Mouse (Mus musculus): Measurements from ENCODE around the gene Igfals. TPM values are rescaled to one million over a fixed set of nuclear protein-coding genes. Genes with fewer than 3 reads are reported as not detected.

Gene Igfals
- polyA plus RNA-seq, 1 experiment: not detected

GRCm38 (mm10) chr17:24891321-24891720 is 25.5 kb downstream of the Igfals start:
- Histone ChIP-seq H3K27ac (ENCODE audit: insufficient read depth, low read depth, low read length) (no peak overlapping the region), H3K4me3 (ENCODE audit: insufficient read depth, low read length) (no peak overlapping the region), H3K4me1 (ENCODE audit: control insufficient read depth, insufficient read depth, low read length) (peaks cover 6% of the 10 kb centered on the region; the same call in 1 of the 2 replicates)
- TF ChIP-seq CTCF (IDR thresholded peaks at IDR 0.05; ENCODE audit: low read depth, low read length): no peak
- TF ChIP-seq POLR2A (IDR thresholded peaks at IDR 0.05; ENCODE audit: borderline replicate concordance, low read depth, low read length): no peak

DNA sequence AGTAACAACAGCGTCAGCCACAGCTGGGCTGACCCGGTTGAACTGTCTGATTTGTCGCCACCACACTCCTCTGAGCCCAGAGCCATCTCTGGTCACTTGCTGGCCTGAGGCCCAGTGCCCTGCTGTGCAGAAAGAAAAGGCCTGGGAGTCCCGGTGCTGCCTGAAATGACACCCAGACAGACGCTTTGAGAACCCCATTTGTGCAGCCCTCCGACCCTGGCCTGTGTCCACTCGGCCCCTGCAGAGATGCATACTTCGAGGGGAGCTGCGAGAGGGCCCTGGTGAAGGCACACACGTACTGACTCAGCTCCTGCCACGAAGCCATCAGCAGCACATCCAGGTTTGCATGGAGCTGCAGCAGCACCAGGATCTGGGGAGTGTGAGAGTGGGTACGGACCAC is 27.0 kb downstream of the Igfals start:
- TF ChIP-seq POLR2A (IDR thresholded peaks at IDR 0.05; ENCODE audit: borderline replicate concordance, low read depth, low read length) (no peak), CTCF (IDR thresholded peaks at IDR 0.05; ENCODE audit: low read depth, low read length) (no peak)
- no peak overlapping the region for H3K4me3 ChIP-seq (ENCODE audit: insufficient read depth, low read length)
- H3K4me1 ChIP-seq (ENCODE audit: control insufficient read depth, insufficient read depth, low read length): peaks cover 7% of the 10 kb centered on the region; the same call in 1 of the 2 replicates
- no peak overlapping the region for H3K27ac ChIP-seq (ENCODE audit: insufficient read depth, low read depth, low read length)

DNA sequence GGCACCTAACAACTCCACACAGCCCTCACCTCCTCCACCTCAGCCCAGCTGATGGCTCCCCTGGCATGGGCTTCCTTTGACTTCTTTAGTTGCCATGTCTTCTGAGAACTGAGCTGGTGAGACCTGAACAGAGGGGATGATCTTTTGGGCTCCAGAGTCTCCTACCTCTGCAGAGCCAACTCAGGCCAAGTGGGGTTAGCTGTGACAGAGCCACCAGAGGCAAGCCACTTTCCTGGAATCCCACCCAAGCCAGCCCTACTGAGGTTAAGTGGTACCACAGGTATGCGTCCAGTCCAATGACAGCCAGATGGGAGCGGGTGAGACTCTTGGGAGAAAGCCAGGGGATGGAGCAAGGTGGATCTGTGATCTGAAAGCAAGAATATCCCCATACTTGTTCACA is 27.5 kb downstream of the Igfals start:
- Histone ChIP-seq H3K4me3 (ENCODE audit: insufficient read depth, low read length) (no peak overlapping the region), H3K4me1 (ENCODE audit: control insufficient read depth, insufficient read depth, low read length) (0 out of 2 replicates have a peak, but pooled peaks cover 4% of the 10 kb centered on the region), H3K27ac (ENCODE audit: insufficient read depth, low read depth, low read length) (no peak overlapping the region)
- TF ChIP-seq POLR2A (IDR thresholded peaks at IDR 0.05; ENCODE audit: borderline replicate concordance, low read depth, low read length) (no peak), CTCF (IDR thresholded peaks at IDR 0.05; ENCODE audit: low read depth, low read length) (no peak)

DNA sequence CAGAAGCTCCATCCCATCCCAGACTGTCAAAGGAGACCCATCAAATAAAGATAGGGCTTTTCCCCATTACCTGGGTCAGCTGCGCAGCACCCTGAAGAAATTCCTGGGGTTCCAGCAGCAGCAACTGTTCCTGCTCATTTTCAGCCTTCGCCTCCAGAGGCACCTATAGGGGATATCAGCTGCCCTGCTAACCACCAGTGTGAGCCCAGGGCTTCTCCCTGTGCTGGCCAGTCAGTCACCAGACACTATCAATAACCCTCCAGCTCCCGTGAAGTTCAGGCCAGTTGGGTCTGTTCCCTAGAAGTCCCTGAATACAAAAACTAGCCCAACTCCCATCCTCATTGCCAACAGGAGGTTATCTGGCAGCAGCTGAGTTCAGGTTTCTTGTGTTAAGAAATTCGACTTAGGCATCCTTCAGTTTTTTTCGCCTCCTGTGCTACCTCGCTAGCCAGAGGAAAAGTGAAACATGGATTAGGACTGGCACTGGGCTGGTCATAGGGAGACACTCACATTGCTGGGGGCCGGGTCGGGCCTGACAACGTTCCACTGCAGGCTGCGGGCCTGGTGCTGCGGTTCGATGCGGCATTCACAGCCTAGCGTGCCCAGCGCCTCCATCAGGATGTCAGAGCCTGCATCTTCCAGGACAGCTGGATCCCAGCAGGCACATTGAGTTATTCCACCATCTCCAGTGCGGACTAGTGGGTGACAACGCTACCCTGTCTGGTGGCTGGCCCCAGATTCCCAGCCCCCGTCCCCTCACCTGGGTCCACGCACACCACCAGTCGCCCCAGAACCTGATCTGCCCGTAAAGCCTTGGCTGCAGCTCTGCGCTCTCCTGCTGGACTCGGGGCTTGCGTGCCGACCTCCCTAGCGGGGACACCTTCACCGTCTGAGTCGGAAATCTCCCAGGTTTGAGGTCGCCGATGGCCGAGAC is 28.5 kb downstream of the Igfals start:
- Histone ChIP-seq H3K4me3 (ENCODE audit: insufficient read depth, low read length) (peak overlapping the region; percentile 100), H3K27ac (ENCODE audit: insufficient read depth, low read depth, low read length) (no peak overlapping the region), H3K4me1 (ENCODE audit: control insufficient read depth, insufficient read depth, low read length) (0 out of 2 replicates have a peak, but pooled peaks cover 4% of the 10 kb centered on the region)
- no peak for TF ChIP-seq POLR2A (IDR thresholded peaks at IDR 0.05; ENCODE audit: borderline replicate concordance, low read depth, low read length)
- TF ChIP-seq CTCF (IDR thresholded peaks at IDR 0.05; ENCODE audit: low read depth, low read length): no peak

GRCm38 (mm10) chr17:24894995-24895547 is 29.3 kb downstream of the Igfals start, which contains the start of the genes Eme2 and Mrps34:
Eme2 (minus strand) TSS chr17:24895087.
Mrps34 (plus strand) TSS chr17:24895116.
- Histone ChIP-seq H3K27ac (ENCODE audit: insufficient read depth, low read depth, low read length) (peak within 1 kb of the TSS; percentile 59), H3K4me1 (ENCODE audit: control insufficient read depth, insufficient read depth, low read length) (0 out of 2 replicates have a peak, but pooled peaks cover 4% of the 10 kb centered on the region)
- peak; percentile 56; the same call in 1 of the 2 replicates for TF ChIP-seq POLR2A (IDR thresholded peaks at IDR 0.05; ENCODE audit: borderline replicate concordance, low read depth, low read length)
- no peak for TF ChIP-seq CTCF (IDR thresholded peaks at IDR 0.05; ENCODE audit: low read depth, low read length)

DNA sequence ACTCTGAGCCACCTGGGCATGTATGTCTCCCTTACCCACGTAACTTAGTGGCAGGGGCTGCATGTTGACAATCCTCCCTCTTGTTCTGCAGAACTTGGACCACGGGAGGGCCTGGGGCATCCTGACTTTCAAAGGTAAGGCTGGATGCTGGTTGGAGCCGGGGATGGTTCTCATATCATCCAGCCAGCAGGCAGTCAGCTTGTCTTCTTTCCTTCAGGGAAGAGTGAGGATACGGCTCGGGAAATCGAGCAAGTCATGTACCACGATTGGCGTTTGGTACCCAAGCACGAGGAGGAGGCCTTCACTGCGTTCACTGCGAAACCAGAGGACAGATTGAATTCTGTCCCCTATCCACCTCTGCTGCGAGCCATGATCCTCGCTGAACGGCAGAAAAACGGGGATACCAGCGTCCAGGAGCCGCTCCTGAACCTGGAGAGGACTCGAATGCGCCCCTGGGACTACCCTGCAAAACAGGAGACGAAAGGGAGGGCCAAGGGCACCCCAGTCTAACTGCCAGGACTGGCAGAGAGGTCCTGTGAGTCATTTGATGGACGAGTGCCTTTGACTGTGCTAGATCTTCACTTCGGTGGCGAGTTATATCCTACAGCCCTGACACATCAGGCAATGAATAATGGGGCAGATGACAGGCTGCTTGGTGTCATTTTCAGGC is 29.9 kb downstream of the Igfals start:
- TF ChIP-seq POLR2A (IDR thresholded peaks at IDR 0.05; ENCODE audit: borderline replicate concordance, low read depth, low read length): no peak
- no peak for TF ChIP-seq CTCF (IDR thresholded peaks at IDR 0.05; ENCODE audit: low read depth, low read length)
- peak overlapping the region; percentile 100 for H3K4me3 ChIP-seq (ENCODE audit: insufficient read depth, low read length)
- 0 out of 2 replicates have a peak, but pooled peaks cover 4% of the 10 kb centered on the region for H3K4me1 ChIP-seq (ENCODE audit: control insufficient read depth, insufficient read depth, low read length)
- peak overlapping the region; percentile 59 for H3K27ac ChIP-seq (ENCODE audit: insufficient read depth, low read depth, low read length)

More at GRCm38 (mm10) chr17:24894995-24895547, 29.3 kb downstream of the Igfals start, which contains the start of the genes Eme2 and Mrps34:
- H3K4me3 ChIP-seq (ENCODE audit: insufficient read depth, low read length): peak within 1 kb of the TSS; percentile 100

DNA sequence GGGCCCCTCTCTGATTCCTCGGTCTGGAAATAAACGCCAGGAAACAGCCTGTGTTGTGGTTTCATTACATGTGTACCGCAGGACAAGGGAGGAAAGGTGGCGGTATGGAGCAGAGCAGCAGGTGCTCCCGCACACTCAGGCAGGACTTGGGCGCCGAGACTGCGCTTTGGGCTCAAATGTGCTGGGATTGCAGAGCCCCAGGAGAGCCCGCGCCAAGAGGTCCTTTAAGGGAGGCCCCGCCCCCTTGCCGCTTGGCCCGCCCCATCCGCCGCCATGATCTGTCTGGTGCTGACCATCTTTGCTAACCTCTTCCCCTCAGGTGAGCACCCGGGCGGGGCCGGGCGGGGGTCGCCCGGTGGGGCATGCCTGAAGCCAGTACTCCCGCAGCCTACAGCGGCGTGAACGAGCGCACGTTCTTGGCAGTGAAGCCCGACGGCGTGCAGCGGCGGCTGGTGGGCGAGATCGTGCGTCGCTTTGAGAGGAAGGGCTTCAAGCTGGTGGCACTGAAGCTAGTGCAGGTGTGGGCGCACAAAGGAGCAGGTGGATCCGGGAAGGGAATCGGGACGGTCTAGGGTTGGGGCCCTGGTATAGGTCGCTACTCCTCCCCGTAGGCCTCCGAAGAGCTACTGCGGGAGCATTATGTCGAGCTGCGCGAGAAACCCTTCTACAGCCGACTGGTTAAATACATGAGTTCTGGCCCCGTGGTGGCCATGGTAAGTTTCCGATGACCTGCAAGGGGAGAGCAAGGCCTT is 30.6 kb downstream of the Igfals start, which contains the start of gene Nme3:
Gene Nme3, plus strand, starts transcription at position 260 of the 752 bp plus-strand sequence.
- Histone ChIP-seq H3K4me3 (ENCODE audit: insufficient read depth, low read length) (peak within 1 kb of the TSS; percentile 100), H3K4me1 (ENCODE audit: control insufficient read depth, insufficient read depth, low read length) (0 out of 2 replicates have a peak, but pooled peaks cover 4% of the 10 kb centered on the region), H3K27ac (ENCODE audit: insufficient read depth, low read depth, low read length) (peak within 1 kb of the TSS; percentile 59)
- TF ChIP-seq POLR2A (IDR thresholded peaks at IDR 0.05; ENCODE audit: borderline replicate concordance, low read depth, low read length) (no peak), CTCF (IDR thresholded peaks at IDR 0.05; ENCODE audit: low read depth, low read length) (no peak)

DNA sequence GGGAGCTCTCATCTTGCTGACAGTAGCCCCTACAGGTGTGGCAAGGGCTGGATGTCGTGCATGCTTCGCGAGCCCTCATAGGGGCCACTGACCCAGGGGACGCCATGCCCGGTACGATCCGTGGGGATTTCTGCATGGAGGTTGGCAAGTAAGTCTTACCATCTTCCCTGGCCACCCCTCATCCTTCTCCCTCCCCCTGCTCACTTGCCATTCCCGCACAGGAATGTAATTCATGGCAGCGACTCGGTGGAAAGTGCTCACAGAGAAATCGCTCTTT is 31.1 kb downstream of the Igfals start:
- peak overlapping the region; percentile 100 for H3K4me3 ChIP-seq (ENCODE audit: insufficient read depth, low read length)
- H3K4me1 ChIP-seq (ENCODE audit: control insufficient read depth, insufficient read depth, low read length): 0 out of 2 replicates have a peak, but pooled peaks cover 4% of the 10 kb centered on the region
- TF ChIP-seq CTCF (IDR thresholded peaks at IDR 0.05; ENCODE audit: low read depth, low read length): no peak
- TF ChIP-seq POLR2A (IDR thresholded peaks at IDR 0.05; ENCODE audit: borderline replicate concordance, low read depth, low read length): no peak
- H3K27ac ChIP-seq (ENCODE audit: insufficient read depth, low read depth, low read length): no peak overlapping the region

DNA sequence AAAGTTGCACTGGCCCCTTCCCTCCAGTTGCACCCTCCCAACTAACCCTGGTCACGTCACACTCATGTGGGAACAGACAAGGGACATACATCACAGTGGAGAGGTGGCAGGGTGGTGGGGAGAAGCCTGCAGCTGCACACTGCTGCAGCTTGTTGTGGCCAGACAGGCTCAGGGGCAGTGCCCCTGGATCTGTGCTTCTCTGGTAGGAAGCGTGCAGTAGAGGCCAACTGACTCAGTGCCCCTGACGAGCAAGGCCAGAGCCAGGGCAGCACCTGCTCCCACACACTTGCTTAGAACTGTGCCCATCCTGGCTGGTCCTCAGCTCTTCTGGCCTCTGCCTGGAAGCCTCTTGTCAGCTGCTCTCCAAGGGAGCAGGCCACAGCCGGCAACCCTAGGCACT is 31.8 kb downstream of the Igfals start:
- Histone ChIP-seq H3K27ac (ENCODE audit: insufficient read depth, low read depth, low read length) (no peak overlapping the region), H3K4me3 (ENCODE audit: insufficient read depth, low read length) (no peak overlapping the region), H3K4me1 (ENCODE audit: control insufficient read depth, insufficient read depth, low read length) (0 out of 2 replicates have a peak, but pooled peaks cover 4% of the 10 kb centered on the region)
- TF ChIP-seq POLR2A (IDR thresholded peaks at IDR 0.05; ENCODE audit: borderline replicate concordance, low read depth, low read length): no peak
- no peak for TF ChIP-seq CTCF (IDR thresholded peaks at IDR 0.05; ENCODE audit: low read depth, low read length)

Measured in bone marrow macrophage, adult 2 months (primary cell).